Mouse (Mus musculus) retina, postnatal 7 days (tissue): ENCODE results near the gene Prr5.
"Not testable (repeated sequence)": the region's sequence is repeated elsewhere in the genome, so short reads cannot be mapped to it uniquely, and the experiment has no call there.

Source experiments
- DNase-seq: peaks from one replicate; pipeline ENCODE4 v3.0.0-alpha.2; 2012; ENCODE audit warnings: low read depth, low spot score

Gene Prr5

DNA sequence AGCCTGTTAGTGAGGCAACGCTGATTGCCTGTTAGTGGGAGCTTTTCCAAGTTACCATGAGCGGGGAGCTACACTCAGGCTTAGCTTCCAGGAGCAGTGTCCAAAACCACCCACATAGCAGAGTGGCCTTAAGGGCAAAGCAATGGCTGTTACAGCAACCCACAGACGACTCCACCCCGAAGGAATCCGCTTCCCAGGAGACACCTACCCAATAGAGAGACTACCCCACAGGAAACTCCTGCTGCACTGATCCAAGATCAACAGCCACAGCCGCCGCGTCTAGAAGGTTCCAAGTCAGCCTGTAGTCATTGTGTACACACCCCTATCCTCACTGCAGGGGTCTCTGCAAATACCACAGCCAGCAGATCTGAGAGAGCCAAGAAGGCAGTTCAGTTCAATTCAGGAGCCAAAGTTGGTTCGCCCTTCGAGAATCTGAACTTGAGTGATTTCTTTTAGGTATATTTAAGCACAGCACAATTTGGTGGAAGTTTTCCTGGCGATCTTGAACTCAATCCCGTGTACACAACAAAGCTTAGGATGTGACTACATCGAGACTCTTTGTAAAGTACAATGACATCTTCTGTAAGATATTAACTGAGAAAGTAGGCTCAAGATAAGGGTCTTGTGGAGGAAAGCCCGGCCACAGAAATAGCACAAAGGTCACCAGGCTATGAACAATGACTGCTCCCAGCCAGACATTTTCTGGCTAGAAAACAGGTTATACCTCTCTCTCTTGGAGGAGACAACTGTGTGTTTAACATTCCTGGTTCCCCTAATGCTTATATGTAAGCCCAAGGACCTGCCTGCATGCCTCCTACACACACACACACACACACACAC is 43.4 kb downstream of the Prr5 start:
- no peak for DNase-seq

DNA sequence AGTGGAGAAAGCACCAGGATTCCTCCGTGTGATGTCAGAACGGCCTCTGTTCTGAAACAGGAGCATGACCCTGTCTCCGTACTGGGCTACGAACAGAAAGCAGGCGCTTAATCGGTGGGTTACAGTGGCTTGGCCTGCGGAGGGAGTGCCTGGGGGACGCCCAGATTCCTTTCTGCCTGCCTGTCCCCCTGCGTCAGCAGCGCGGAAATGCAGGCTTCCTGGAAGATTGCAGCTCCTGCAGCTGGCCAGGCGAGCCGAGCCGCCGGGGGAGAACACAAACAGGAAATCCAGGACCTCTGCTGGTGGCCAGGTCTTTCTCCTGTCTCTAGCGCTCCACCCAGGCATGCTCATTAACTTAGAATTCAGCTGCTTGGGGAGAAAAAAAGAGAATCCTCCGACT is 45.3 kb downstream of the Prr5 start:
- DNase-seq, result peak; percentile 20

DNA sequence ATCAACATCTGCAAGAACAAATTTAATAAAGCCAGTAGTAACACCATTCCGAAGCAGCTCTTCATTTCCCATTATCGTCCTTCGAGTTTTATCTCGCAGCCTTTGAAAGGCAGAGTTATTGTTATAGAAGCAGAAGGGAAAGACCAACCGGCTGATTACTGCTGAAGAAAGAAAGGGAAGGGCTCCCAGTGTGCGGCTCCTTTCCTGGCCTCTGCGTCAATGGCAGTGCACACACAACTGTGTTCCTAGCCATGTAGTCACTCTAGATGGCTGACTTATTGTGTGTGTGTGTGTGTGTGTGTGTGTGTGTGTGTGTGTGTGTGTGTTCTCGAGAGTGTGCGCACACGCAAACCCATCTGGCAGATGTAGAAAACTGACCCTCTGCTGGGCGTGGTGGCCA is 45.7 kb downstream of the Prr5 start:
- no peak for DNase-seq

DNA sequence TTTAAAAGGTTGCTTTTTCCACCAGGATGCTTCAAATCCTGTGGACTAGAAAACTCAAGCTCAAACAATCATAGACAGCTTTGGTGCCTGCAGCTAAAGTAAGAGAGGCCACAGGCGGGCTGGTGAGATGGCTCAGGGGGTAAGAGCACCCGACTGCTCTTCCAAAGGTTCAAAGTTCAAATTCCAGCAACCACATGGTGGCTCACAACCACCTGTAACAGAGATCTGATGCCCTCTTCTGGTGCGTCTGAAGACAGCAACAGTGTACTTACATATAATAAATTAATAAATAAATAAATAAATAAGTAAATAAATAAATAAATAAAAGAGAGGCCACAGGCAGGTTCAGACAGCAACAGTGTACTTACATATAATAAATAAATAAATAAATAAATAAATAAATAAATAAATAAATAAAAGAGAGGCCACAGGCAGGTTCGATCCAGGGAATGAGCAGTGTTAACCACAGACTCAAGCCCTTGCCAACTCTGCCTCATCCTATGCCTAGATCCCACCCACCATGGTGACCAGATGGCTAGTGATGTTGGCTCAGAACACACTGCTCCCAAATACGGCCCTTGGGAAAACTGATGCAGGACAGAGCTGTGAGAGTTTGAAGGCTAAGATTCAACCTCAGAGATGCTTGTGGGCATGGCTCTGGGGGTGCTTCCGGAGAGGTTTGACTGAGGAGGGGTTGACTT is 48.3 kb downstream of the Prr5 start:
- DNase-seq, result not testable (repeated sequence)

DNA sequence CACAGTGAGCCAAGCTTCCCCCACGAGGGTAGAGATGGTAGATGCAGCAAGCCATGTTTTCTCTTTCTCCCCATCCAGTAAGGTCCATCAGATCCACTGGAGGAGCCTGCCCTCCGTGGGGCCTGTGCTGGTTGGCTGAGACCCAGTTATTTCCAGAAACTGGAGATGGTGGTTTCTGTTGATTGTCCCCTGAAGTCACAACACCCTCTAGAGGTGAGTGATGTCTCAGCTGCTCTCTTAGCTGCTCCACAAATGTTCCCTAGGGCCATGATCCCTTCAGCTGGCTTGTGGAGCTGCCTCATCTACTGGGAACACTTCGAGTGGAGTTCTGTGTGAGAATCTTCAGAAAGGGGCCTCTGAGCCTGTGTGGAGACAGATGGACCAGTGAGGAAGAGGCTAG is 49.4 kb downstream of the Prr5 start:
- DNase-seq, result no peak

DNA sequence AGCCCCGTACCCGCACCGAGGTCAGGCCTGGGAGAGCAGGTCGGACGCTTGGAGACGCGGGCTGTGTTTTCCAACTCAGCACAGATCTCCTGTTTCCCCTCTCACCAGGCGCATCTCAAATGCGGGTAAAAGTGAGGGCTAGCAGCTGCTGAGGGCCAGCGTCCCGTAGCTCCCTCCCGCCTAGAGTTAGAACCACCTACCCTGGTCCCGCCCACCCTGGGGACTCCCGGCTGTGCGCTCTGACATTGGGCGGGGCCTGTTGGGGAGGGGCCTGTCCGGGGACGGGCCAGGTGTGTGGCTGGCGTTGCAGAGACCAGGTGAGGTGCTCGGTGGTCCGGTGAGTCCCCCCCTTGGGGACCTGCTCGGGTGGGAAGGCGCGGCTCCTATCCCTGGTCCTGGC is 50.4 kb downstream of the Prr5 start, which contains the start of gene Arhgap8:
Gene Arhgap8, plus strand, starts transcription at position 262 of the 400 bp plus-strand sequence.
- no peak for DNase-seq

DNA sequence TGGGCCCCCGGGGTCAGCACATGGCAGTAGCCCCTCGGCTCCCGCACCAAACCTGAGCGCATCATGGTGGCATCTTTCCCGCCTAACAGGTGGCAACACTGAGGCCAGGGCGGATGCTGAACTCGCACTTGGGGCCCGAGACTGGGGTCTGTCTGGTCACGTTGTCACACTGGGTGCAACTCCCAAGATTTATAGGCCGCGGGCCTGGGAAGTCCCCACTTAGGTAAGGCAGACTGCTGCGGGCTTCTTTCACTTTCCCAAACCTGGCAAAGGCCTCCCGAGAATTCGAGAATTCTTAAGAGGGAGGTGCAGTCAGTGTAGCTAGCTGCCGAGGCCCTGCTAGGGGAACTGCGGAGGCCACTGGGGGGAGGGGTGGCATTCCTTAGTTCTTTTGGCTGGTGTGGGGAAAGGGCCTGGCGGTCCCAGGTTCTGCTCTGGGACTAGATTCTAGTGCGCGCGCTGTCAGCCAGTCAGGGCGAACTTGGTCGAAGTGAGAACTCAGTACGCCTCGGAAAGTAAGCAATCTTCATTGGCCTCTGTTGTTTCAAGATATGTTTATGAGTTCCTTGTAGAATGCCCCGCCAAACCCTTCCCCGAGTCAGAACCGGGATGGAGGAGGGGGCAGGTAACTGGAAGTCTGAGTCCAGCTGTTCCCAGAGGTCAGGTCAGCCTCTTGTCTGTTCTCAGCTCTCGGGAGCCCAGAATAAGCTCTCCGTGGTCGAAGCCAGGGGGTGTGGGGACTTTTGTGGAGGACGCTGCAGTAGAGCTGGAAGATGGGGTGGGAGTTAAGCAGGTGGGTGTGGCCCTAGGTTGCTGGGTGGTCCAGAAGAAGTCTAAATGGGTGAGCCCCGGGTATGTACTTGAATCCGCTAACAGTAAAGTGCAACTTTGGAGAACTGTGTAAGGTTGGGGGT is 51.1 kb downstream of the Prr5 start:
- no peak for DNase-seq

DNA sequence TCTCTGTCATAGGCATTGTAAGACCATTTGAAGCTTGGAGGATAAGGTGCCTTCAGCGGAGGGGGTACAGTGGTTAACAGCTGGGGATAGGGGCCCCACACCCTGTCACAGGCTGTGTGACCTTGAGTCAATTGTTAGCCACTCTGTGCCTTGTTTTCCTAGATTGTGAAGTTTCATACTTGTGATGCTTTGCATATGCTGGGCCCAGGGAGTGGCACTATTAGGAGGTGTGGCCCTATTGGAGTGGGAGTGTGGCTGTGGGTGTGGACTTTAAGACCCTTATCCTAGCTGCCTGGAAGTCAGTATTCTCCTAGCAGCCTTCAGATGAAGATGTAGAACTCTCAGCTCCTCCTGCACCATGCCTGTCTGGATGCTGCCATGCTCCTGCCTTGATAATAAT is 54.2 kb downstream of the Prr5 start:
- DNase-seq, result not testable (repeated sequence)

DNA sequence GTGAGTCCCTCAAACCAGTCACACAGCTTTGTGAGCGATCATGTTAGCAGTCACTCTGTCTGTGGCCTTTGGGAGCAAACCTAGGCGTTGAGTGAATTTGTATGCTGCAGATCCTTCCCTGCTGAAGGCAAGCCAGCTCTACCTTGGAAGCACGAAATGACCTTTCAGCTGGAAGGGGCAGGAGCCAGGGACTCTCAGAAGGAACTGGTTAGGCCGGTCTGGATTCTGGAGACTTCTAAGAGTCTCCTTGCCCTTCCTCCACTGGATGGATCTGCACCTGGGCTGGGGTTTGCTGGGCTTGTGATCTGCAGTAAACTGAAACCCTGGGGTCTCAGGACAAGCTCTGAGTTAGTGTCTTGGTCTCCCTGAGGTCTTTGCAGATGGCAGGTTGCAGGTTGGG is 54.8 kb downstream of the Prr5 start:
- no peak for DNase-seq

DNA sequence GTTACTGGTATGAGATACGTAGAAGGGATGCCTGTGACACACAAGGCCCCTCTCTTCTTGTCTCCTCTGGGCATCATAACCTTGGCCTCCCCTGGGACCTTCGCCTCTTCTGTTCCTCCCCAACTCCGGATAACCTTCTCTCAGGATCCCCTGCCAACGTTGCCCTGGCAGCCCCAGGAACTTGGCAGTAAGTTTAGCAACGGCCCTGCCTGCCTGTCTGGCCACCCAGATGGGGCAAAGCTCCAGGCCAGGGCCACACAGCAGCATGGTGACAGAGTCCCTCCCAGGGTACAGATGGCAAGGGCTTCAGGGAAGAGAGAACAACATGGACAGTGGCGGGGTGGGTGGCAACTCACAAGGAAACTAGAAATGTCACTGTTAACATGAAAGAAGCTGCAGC is 60.3 kb downstream of the Prr5 start:
- no peak for DNase-seq

DNA sequence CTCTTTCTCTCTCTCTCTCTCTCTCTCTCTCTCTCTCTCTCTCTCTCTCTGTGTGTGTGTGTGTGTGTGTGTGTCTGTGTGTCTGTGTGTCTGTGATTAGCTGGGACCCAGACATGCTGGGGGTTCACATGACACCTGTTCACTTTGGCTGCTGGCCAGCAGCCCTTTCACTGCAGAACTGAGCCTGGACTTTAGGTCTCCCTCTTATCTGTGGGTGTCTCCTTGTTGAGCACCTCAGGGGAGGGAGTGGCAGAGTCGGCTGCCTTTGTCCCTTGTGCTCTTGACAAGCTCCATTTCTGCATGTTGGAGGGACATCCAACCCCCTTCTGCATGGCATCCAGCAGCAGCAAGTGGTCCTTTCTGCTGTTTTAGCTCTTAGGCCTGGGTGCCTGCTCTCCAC is 61.5 kb downstream of the Prr5 start:
- no peak for DNase-seq

DNA sequence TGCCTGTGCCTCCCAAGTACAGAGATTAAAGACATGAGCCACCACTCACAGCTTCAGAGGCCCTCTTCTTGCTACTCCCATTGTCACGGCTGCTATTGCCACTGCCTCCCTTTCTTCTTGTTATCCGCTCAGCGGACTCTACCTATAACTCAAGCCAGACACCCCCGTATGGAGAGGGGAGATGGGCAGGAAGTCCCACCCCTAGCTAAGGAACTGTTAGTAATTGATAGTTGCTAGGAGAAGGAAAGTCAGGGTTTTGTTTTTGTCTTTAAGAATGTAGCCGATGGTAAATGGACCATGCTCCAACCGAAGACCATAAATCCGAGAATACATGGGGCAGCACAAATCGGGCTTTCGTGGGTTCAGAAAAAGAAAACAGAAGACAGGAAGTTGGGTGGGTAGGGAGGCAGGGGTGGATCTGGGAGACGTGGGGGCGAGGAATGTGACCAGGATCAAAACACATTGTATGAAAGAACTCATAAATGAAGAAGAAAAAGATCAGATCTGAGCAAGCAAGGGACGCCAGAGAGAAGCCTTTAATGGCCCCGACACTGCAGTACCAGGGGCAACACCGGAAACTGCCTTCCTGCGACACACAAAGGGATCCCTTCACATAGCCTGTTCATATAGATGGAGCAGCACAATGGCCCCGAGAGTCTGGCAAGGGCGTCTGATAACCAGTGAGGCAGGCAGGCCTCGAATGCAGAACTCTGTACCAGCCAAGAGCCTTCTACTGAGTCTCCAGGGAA is 62.4 kb downstream of the Prr5 start:
- no peak for DNase-seq

DNA sequence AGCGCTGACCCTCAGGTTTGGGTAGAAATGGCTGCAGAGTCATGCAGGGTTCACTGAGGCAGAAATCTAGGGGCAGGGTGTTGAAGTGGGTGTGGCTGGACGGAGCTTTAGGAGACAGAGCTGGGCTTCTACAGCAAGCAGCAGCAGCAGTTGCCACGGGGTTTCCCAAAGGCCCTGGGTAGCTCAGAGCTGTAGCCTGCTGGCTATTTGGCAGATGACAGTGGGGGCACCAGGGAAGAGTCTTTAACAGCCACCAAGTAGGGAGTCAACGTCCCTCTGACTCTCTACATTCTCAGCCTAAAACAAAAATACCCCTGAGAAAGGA is 63.0 kb downstream of the Prr5 start:
- DNase-seq, result no peak

DNA sequence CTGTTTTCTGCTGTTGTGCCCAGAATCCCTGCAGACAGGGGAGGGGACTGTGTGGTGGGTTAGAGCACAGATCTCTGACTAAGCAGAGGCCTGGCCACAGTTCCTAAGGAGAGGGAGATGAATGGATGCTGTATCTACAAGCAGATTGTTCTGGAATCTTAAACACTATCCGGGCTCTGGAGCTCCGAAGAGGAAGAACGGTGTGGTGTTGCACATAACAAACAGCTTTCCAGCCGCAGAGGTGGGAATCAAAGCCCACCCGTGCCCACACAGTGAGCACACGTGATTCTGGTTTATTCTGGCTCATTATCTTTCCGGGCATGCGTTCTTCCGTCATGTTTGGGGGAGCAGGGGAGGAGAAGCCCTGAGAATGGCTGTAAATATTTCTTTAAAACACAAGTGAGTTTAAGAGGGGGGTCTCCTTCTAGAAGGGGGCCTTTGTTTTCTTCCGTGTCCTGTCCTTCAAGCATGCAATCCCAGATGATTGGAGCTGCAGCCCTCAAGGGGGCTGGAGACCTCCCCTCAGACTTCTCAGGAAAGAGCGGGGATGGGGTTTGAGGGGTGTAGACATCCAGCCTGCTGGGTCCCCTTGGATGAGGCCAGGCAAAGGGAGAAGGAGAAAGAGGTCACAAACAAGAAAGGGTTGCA is 67.0 kb downstream of the Prr5 start:
- DNase-seq, result no peak

DNA sequence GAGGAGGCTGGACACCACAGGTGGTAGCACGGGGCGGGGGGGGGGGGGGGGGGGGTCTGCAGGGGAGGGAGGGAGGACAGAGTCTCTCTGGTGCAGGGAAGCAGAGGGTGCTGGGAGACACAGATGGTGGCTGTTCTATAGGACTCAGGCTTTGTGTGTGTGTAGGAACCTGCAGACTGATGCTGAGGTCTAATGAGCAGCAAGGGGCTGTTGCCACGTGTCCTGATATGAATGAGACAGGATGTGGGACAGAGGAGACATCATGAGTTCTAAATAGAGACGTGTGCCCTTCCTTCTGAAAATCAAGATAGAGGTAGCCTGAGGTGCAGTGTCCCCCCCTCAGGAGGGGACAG is 67.5 kb downstream of the Prr5 start:
- no peak for DNase-seq

DNA sequence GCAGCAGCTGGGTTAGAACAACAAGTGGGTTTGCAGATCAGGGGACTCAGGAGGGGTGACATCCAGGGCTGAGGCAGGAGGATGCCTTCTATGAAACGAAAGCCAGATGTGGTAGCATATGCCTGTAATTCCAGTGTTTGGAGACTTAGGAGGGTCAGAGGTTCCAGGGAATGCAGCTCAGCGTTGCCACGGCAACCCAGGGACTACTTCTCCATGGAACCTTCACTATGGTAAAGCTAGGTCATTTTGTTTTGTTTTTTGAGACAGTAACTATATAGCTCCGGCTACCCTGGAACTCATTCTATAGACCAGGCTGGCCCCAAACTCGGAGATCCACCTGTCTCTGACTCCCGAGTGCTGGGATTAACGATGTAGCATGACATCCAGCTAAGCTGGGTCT is 68.8 kb downstream of the Prr5 start:
- DNase-seq, result no peak

DNA sequence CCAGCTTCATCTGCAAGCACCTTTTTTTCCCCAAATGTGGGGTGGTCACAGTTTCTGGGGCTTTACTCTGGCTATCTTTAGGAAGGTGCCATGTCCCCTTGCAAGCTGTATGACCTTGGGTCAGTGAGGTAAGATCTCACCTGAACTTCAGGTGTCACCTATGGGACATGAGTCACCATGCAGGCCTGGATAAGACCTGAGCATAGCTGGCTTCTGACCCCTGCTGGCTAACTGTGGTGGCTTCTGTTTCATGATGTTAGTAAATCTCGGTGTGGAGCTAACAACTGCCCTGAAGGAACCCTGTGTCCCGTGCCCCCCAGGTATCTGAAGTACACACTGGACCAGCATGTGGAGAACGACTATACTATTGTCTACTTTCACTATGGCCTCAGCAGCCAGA is 72.2 kb downstream of the Prr5 start:
- DNase-seq, result no peak

DNA sequence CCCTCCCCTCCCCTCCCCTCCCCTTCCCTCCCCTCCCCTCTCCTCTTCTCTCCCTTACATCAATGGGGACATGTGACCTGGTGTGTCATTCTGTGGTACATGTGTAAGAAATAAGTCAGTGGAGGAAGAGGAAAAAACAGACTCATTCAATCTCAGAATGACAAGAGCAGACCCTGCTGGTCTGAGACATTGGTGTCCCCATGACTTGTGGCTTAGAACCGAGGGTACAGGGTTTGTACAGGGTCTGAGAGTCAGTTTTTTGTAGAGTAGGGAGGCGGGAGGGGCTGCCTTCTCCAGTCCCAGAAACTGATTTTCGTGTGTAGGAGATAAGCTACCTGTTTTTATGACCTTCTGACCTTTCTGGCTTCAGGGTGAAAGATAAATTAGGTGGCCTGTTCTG is 73.9 kb downstream of the Prr5 start:
- no peak for DNase-seq

DNA sequence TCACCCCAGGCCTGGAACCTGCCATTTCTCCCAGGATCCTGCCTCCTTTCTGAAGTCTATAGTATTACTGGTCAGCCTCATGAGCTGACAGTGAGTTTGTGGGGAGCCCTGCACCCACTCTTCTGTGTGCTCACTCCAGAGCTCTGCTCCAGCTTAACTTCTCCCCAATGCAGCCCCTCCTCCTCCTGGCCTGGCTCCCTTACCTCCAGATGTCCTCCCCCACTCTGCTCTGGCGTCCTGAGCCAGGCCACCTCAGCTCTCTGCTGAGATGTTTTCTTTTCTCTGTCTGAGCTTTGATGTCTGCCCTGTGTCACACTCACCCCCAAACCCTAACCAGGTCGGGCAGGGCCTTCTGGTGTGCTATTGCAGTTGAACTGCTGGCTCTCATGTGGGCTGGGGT is 74.9 kb downstream of the Prr5 start:
- DNase-seq, result no peak

DNA sequence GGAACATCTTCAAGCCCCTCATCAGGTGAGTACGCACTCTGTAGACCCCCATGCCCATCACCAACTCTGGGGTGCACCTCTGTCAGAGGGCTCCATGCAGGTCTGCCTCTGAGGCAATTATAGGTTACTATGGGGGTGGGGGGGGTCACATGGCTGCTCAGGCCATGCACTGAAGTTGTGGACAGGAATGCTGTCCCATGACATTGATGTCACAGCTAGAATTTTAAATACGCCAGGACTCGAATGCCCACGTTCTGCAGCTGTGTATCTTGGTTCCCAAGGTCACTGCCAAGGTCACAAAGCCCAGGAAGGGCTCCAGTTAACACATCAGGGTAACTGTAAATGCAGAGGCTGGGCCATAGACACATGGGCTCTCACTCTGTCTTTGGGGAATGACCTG is 76.4 kb downstream of the Prr5 start:
- DNase-seq, result no peak
